Mouse (Mus musculus) cerebellum, adult 2 months (tissue): ENCODE data around the gene Znrf3.

Experiments
- CTCF ChIP-seq: fragments of 200-500 bp; IDR thresholded peaks from 2 replicates; pipeline ENCODE4 v1.5.1; 2011; ENCODE audit warnings: low read depth, mild to moderate bottlenecking, control low read depth, low read length, moderate library complexity, borderline replicate concordance; ENCODE audit not compliant: insufficient read depth
- POLR2A ChIP-seq: fragments of 200-500 bp; IDR thresholded peaks from 2 replicates; pipeline ENCODE4 v1.6.1; 2011; ENCODE audit warnings: low read length, control low read depth, borderline replicate concordance; ENCODE audit not compliant: insufficient read depth

GRCm38 (mm10) chr11:5442590-5443021 is 2.0 kb downstream of the Znrf3 start:
- TF ChIP-seq POLR2A (no peak), CTCF (no peak)
